Mouse (Mus musculus) liver, embryonic 14.5 days (tissue): ENCODE results near the gene Serpinb6b. TPM values are rescaled to one million over a fixed set of nuclear protein-coding genes. Genes with fewer than 3 reads are reported as not detected.

Source experiments
- ATAC-seq: fragments of 200-750 bp; cut with Nextera tagmentation; 2 replicates; pipeline ENCODE4 v1.8.0; 2017; ENCODE audit warnings: moderate number of reproducible peaks, mild to moderate bottlenecking, moderate library complexity; ENCODE audit not compliant: insufficient read depth
- DNase-seq, 3 experiments: peaks; one replicate each; pipeline ENCODE4 v3.0.0-alpha.2; 2012 to 2013; ENCODE audit warnings: low read depth in 3 of 3, low spot score in 3 of 3
- H3K27ac ChIP-seq: fragments of 300-500 bp; sonication (generic); 2 replicates; pipeline ENCODE4 v1.5.1; 2014; ENCODE audit warnings: moderate library complexity, mild to moderate bottlenecking, control low read depth, inconsistent platforms
- H3K27me3 ChIP-seq: fragments of 300-500 bp; sonication (generic); 2 replicates; pipeline ENCODE4 v1.6.1; 2014; ENCODE audit warnings: mild to moderate bottlenecking, low read length, moderate library complexity; ENCODE audit not compliant: control insufficient read depth, insufficient read depth
- H3K36me3 ChIP-seq: fragments of 300-500 bp; sonication (generic); replicated peaks from 2 replicates; pipeline ENCODE4 v1.6.1; 2014; ENCODE audit warnings: low read depth; ENCODE audit not compliant: control insufficient read depth, insufficient read depth
- H3K4me1 ChIP-seq, 2 experiments: fragments of 200-500 bp in 1 of 2; fragments of 300-500 bp in 1 of 2; sonication (generic) in 1 of 2; replicated peaks; 2 replicates each; pipeline ENCODE4 v1.6.1; 2012 to 2014; ENCODE audit warnings: antibody characterized with exemption in 1 of 2, inconsistent platforms in 1 of 2, low read length in 1 of 2; ENCODE audit not compliant: control insufficient read depth in 2 of 2, insufficient read depth in 2 of 2
- H3K4me2 ChIP-seq: fragments of 300-500 bp; sonication (generic); 2 replicates; pipeline ENCODE4 v1.6.1; 2014; ENCODE audit warnings: low read depth, mild to moderate bottlenecking, control low read depth, moderate library complexity
- H3K4me3 ChIP-seq, 2 experiments: fragments of 200-500 bp in 1 of 2; fragments of 300-500 bp in 1 of 2; sonication (generic) in 1 of 2; 2 replicates each; pipeline ENCODE4 v1.5.1; 2012 to 2014; ENCODE audit warnings: low read depth in 2 of 2, low read length in 2 of 2, mild to moderate bottlenecking in 2 of 2, control low read depth in 1 of 2, inconsistent platforms in 1 of 2, moderate library complexity in 1 of 2; ENCODE audit not compliant: insufficient read depth in 1 of 2
- H3K9ac ChIP-seq: fragments of 300-500 bp; sonication (generic); replicated peaks from 2 replicates; pipeline ENCODE4 v1.6.1; 2014; ENCODE audit warnings: mild to moderate bottlenecking, control low read depth, moderate library complexity
- H3K9me3 ChIP-seq: fragments of 300-500 bp; sonication (generic); 2 replicates; pipeline ENCODE4 v1.6.1; 2016; ENCODE audit warnings: low read length, mixed read lengths; ENCODE audit not compliant: control insufficient read depth
- CTCF ChIP-seq: IDR thresholded peaks from 2 replicates; pipeline ENCODE4 v1.5.1; 2016; ENCODE audit warnings: antibody characterized with exemption, low read depth, control low read depth
- EP300 ChIP-seq: IDR thresholded peaks from 2 replicates; pipeline ENCODE4 v1.6.1; 2016; ENCODE audit warnings: antibody characterized with exemption, low read depth
- WGBS: fragments of 180-500 bp; shearing (Covaris S2); extraction: QIAGEN DNeasy Blood & Tissue Kit; methylation state at CpG from one replicate; pipeline ENCODE4 v1.1.7; 2014; ENCODE audit not compliant: insufficient replicate concordance; 5-methylcytosine and 5-hydroxymethylcytosine counted together
- polyA plus RNA-seq, 2 experiments: library from polyadenylated mRNA; depleted of rRNA in 1 of 2; stranded (reverse) in 1 of 2; unstranded in 1 of 2; fragments of >200 nt; fragmentation: Nextera tagmentation in 1 of 2; extraction: Ambion mirVana in 1 of 2; gene quantifications; 2 replicates each; pipeline versions ENCODE4 v1.2.1 to v1.2.3; 2012 to 2014

The Serpinb6b gene
- polyA plus RNA-seq, 2 experiments, result 4.2 to 5.5 TPM

GRCm38 (mm10) chr13:32968353-32968984 is 3.5 kb downstream of the Serpinb6b start:
- H3K36me3 ChIP-seq, result no peaks in the 10 kb centered on the region
- ATAC-seq (peak; percentile 95), DNase-seq (peak; percentile 89 to 90 (median 89))
- peaks cover 63 to 71% of the 10 kb centered on the region in 2 experiments for H3K4me1 ChIP-seq
- no peaks in the 10 kb centered on the region for H3K27me3 ChIP-seq
- 19% methylated on average over 5 of the region's 5 CpGs for WGBS
- TF ChIP-seq CTCF, result no peak
- peak; percentile 99 for TF ChIP-seq EP300
- H3K4me3 ChIP-seq, result peak overlapping the region; percentile 55 to 60
- H3K9ac ChIP-seq, result peak overlapping the region; percentile 92
- H3K4me2 ChIP-seq, result peak overlapping the region; percentile 91
- peak overlapping the region; percentile 97 for H3K27ac ChIP-seq
- H3K9me3 ChIP-seq, result no peaks in the 10 kb centered on the region

- H3K36me3 ChIP-seq, result no peaks in the 10 kb centered on the region
- H3K27me3 ChIP-seq, result no peaks in the 10 kb centered on the region
- H3K9ac ChIP-seq, result peak overlapping the region; percentile 92
- ATAC-seq, result peak; percentile 78
- TF ChIP-seq CTCF, result no peak
- TF ChIP-seq EP300, result no peak
- DNase-seq, result peak in 1 of 3 experiments; percentile 40
- WGBS, result 25% methylated on average over 4 of the region's 4 CpGs
- peak overlapping the region; percentile 91 for H3K4me2 ChIP-seq
- peaks cover 63 to 71% of the 10 kb centered on the region in 2 experiments for H3K4me1 ChIP-seq
- H3K27ac ChIP-seq, result peak overlapping the region; percentile 97
- no peaks in the 10 kb centered on the region for H3K9me3 ChIP-seq
- H3K4me3 ChIP-seq, result peak overlapping the region; percentile 55 to 60
Observed at GRCm38 (mm10) chr13:32968996-32969640, 4.1 kb downstream of the Serpinb6b start.

DNA sequence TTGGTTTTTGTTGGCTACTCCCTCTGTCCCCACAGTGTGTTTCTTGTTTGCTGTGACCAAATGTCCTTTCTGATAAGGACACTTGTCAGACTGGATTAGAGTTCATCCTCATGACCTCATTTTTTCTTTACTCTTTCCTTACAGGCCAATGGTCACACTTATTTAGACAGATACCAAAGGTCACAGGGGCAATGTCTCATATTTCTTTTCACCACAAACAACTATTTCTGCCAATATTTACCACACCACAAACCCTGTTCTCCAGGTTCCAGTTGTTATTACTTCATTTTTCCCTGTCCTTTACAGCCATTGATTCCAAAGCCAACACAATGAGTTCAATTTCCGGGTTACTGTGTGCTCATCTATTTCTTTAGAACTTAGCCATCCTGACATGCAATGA is 4.6 kb downstream of the Serpinb6b start:
- peak overlapping the region; percentile 91 for H3K4me2 ChIP-seq
- peak overlapping the region; percentile 92 for H3K9ac ChIP-seq
- TF ChIP-seq CTCF (no peak), EP300 (peak; percentile 51)
- peak overlapping the region; percentile 97 for H3K27ac ChIP-seq
- peaks cover 63 to 67% of the 10 kb centered on the region in 2 experiments for H3K4me1 ChIP-seq
- H3K27me3 ChIP-seq, result no peaks in the 10 kb centered on the region
- ATAC-seq (no peak), DNase-seq (peak in 1 of 3 experiments; percentile 45)
- H3K9me3 ChIP-seq, result no peaks in the 10 kb centered on the region
- no peaks in the 10 kb centered on the region for H3K36me3 ChIP-seq
- 63% methylated on average over 1 of the region's 1 CpGs for WGBS
- peak overlapping the region; percentile 55 to 60 for H3K4me3 ChIP-seq

DNA sequence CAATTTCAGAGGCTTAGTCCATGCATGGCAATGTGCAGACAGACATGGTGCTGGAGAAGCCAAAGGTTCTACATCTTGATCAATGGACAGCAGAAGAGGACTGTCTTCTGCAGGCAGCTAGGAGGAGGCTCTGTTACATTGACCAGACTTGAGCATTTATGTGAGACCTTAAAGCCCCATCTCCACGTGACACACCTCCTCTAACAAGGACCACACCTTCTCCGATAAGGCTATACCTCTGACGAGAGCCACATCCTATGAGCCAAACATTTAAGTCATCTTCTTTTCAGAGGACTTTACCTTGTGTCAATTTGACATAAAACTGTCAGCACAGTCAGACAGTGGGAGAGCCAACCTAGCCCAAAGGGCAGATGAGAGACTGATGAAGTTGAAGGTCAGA is 5.8 kb downstream of the Serpinb6b start:
- ATAC-seq (no peak), DNase-seq (no peak)
- no peaks in the 10 kb centered on the region for H3K27me3 ChIP-seq
- peaks cover 67% of the 10 kb centered on the region in 2 experiments for H3K4me1 ChIP-seq
- H3K9me3 ChIP-seq, result no peaks in the 10 kb centered on the region
- H3K4me2 ChIP-seq, result peak overlapping the region; percentile 91
- 55% methylated on average over 3 of the region's 3 CpGs for WGBS
- no peak overlapping the region for H3K4me3 ChIP-seq
- H3K9ac ChIP-seq, result no peak overlapping the region
- H3K36me3 ChIP-seq, result no peaks in the 10 kb centered on the region
- no peak for TF ChIP-seq CTCF
- no peak for TF ChIP-seq EP300
- H3K27ac ChIP-seq, result peak overlapping the region; percentile 97

GRCm38 (mm10) chr13:32974268-32974667 is 9.3 kb downstream of the Serpinb6b start:
- peaks cover 37 to 38% of the 10 kb centered on the region in 2 experiments for H3K4me1 ChIP-seq
- H3K27me3 ChIP-seq, result no peaks in the 10 kb centered on the region
- DNase-seq, result no peak
- H3K9ac ChIP-seq, result no peak overlapping the region
- H3K4me3 ChIP-seq, result no peak overlapping the region
- no peak for ATAC-seq
- H3K4me2 ChIP-seq, result no peak overlapping the region
- TF ChIP-seq EP300 (no peak), CTCF (no peak)
- H3K27ac ChIP-seq, result no peak overlapping the region
- WGBS, result 89% methylated on average over 2 of the region's 2 CpGs
- no peaks in the 10 kb centered on the region; the same call in 1 of the 2 replicates for H3K36me3 ChIP-seq
- no peaks in the 10 kb centered on the region for H3K9me3 ChIP-seq
